Mouse (Mus musculus) forebrain, embryonic 12.5 days (tissue): ENCODE measurements at regions not wholly inside any gene's neighbourhood (a gene's known extent, or its start where the extent isn't known, plus 50 kb on each side); places are given as distances from the start of the nearest gene placed in this dataset.

Experiments used
- ATAC-seq: fragments of 200-750 bp; cut with Nextera tagmentation; 2 replicates; pipeline ENCODE4 v1.8.0; 2017; ENCODE audit warnings: moderate TSS enrichment; ENCODE audit not compliant: low FRiP score
- H3K27ac ChIP-seq: fragments of 300-500 bp; sonication (generic); 2 replicates; pipeline ENCODE4 v1.5.1; 2016; ENCODE audit warnings: mild to moderate bottlenecking
- H3K27me3 ChIP-seq: fragments of 300-500 bp; sonication (generic); 2 replicates; pipeline ENCODE4 v1.6.1; 2016; ENCODE audit warnings: mild to moderate bottlenecking
- H3K36me3 ChIP-seq: fragments of 300-500 bp; sonication (generic); replicated peaks from 2 replicates; pipeline ENCODE4 v1.6.1; 2016; ENCODE audit warnings: mild to moderate bottlenecking
- H3K4me1 ChIP-seq: fragments of 300-500 bp; sonication (generic); 2 replicates; pipeline ENCODE4 v1.6.1; 2016
- H3K4me2 ChIP-seq: fragments of 300-500 bp; sonication (generic); 2 replicates; pipeline ENCODE4 v1.6.1; 2016; ENCODE audit warnings: mild to moderate bottlenecking, moderate library complexity
- H3K4me3 ChIP-seq: fragments of 300-500 bp; sonication (generic); replicated peaks from 2 replicates; pipeline ENCODE4 v1.5.1; 2016; ENCODE audit warnings: mild to moderate bottlenecking
- H3K9ac ChIP-seq: fragments of 300-500 bp; sonication (generic); 2 replicates; pipeline ENCODE4 v1.6.1; 2016; ENCODE audit warnings: mild to moderate bottlenecking
- H3K9me3 ChIP-seq: fragments of 300-500 bp; sonication (generic); 2 replicates; pipeline ENCODE4 v1.6.1; 2016
- WGBS: fragments of 180-500 bp; shearing (Covaris S2); methylation state at CpG from one replicate; pipeline ENCODE4 v1.1.7; 2016; 5-methylcytosine and 5-hydroxymethylcytosine counted together

- WGBS: 92% methylated on average over 2 of the region's 2 CpGs
- H3K36me3 ChIP-seq: no peaks in the 10 kb centered on the region
- H3K27ac ChIP-seq: no peak overlapping the region
- H3K4me2 ChIP-seq: no peak overlapping the region
- no peak for ATAC-seq
- no peak overlapping the region for H3K4me3 ChIP-seq
- no peaks in the 10 kb centered on the region for H3K4me1 ChIP-seq
- no peaks in the 10 kb centered on the region for H3K9me3 ChIP-seq
- no peaks in the 10 kb centered on the region for H3K27me3 ChIP-seq
- H3K9ac ChIP-seq: no peak overlapping the region
Measured at GRCm38 (mm10) chr3:52894812-52895211, 122.2 kb downstream of the Cog6 start.

DNA sequence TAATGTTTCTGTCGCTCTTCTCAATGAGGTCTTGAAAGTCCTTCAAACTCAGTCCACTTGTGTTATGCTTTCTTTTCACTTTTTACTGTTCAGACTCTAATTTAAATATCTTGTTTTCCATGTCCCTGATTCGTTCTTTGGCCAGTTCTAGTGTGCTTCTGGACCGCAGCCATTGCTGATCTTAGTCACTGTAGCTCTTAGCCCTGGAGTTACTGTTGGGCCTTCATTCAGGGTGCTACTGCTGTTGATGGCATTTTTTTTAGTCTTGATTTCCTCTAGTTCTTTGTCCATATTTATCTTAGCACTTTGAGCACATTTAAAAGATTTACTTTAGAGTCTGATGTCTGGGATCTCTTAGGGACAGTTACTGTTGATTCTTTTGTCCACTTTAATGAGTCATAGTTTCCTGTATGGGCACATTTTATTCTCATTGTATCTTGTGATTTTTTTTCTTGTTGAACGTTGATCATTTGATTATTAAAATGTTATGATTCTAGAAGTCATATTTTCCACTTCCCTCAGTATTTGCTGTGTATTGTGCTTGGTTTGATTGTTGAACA is 127.8 kb downstream of the Cog6 start:
- H3K27me3 ChIP-seq: no peaks in the 10 kb centered on the region
- ATAC-seq: no peak
- H3K27ac ChIP-seq: no peak overlapping the region
- H3K4me2 ChIP-seq: no peak overlapping the region
- no peak overlapping the region for H3K9ac ChIP-seq
- H3K36me3 ChIP-seq: no peaks in the 10 kb centered on the region
- H3K4me1 ChIP-seq: no peaks in the 10 kb centered on the region
- no peak overlapping the region for H3K4me3 ChIP-seq
- H3K9me3 ChIP-seq: no peaks in the 10 kb centered on the region
- 73% methylated on average over 4 of the region's 4 CpGs for WGBS

- Histone ChIP-seq H3K4me1 (no peaks in the 10 kb centered on the region), H3K27me3 (no peaks in the 10 kb centered on the region), H3K4me2 (no peak overlapping the region), H3K36me3 (no peaks in the 10 kb centered on the region), H3K4me3 (no peak overlapping the region), H3K27ac (no peak overlapping the region), H3K9me3 (no peaks in the 10 kb centered on the region), H3K9ac (no peak overlapping the region)
- no peak for ATAC-seq
- 93% methylated on average over 3 of the region's 3 CpGs for WGBS
Measured at GRCm38 (mm10) chr3:52881981-52882380, 135.1 kb downstream of the Cog6 start.

GRCm38 (mm10) chr3:52881139-52881538 is 135.9 kb downstream of the Cog6 start:
- ATAC-seq: no peak
- Histone ChIP-seq H3K27ac (no peak overlapping the region), H3K36me3 (no peaks in the 10 kb centered on the region), H3K4me3 (no peak overlapping the region), H3K27me3 (no peaks in the 10 kb centered on the region), H3K9ac (no peak overlapping the region), H3K9me3 (no peaks in the 10 kb centered on the region), H3K4me2 (no peak overlapping the region), H3K4me1 (no peaks in the 10 kb centered on the region)
- 86% methylated on average over 4 of the region's 4 CpGs for WGBS

GRCm38 (mm10) chr3:52879700-52880099 is 137.3 kb downstream of the Cog6 start:
- WGBS: 89% methylated on average over 10 of the region's 10 CpGs

DNA sequence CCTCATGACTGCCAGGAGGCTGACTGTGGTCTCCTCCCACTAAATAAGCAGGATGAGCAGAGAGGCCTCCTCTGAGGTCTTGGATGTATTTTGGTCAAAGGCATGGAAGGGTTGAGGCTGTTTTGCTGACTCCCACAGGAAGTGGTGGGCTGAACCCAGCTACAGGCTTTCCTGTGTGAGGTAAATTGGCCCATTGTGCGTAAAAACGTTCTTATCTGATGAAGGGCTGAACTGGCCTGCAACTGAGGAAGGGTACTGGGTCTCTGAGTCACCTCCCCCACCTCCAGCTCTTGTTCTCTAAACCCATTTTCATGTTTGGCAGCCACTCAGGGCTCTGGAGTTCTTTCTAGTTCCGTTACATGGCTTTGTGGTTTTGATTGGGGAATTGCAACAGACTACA is 138.7 kb downstream of the Cog6 start:
- no peaks in the 10 kb centered on the region for H3K36me3 ChIP-seq
- H3K4me1 ChIP-seq: no peaks in the 10 kb centered on the region
- no peaks in the 10 kb centered on the region for H3K9me3 ChIP-seq
- no peak overlapping the region for H3K4me2 ChIP-seq
- H3K27me3 ChIP-seq: no peaks in the 10 kb centered on the region
- H3K4me3 ChIP-seq: no peak overlapping the region
- no peak for ATAC-seq
- no peak overlapping the region for H3K27ac ChIP-seq
- WGBS: 72% methylated on average over 3 of the region's 3 CpGs
- H3K9ac ChIP-seq: no peak overlapping the region

More at GRCm38 (mm10) chr3:52879700-52880099, 137.3 kb downstream of the Cog6 start:
- no peak overlapping the region for H3K27ac ChIP-seq
- no peak overlapping the region for H3K4me3 ChIP-seq
- H3K9me3 ChIP-seq: no peaks in the 10 kb centered on the region
- H3K36me3 ChIP-seq: no peaks in the 10 kb centered on the region
- no peak overlapping the region for H3K4me2 ChIP-seq
- no peaks in the 10 kb centered on the region for H3K27me3 ChIP-seq
- no peaks in the 10 kb centered on the region for H3K4me1 ChIP-seq
- ATAC-seq: no peak
- H3K9ac ChIP-seq: no peak overlapping the region

DNA sequence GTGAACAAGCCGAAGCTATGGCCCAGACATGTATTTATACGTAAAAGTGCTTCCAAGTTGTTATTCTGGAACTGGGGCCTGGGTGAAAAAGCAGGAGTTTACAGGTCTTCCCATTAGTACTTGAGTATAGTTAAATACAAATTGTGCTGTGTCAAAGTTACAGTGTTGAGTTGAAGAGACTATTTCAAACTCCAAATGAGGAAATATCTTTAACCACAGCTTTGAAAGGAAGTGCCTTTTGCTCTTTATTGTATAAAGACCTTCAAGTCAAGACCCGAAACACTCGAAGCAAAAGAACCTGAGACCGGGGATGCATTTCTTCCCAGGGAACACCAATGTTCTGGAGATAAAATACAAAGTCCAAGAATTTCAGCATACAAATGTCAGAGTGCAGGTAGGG is 144.8 kb downstream of the Cog6 start:
- no peak overlapping the region for H3K4me2 ChIP-seq
- no peaks in the 10 kb centered on the region for H3K9me3 ChIP-seq
- H3K27ac ChIP-seq: no peak overlapping the region
- no peak overlapping the region for H3K9ac ChIP-seq
- no peaks in the 10 kb centered on the region for H3K4me1 ChIP-seq
- no peaks in the 10 kb centered on the region for H3K27me3 ChIP-seq
- WGBS: 97% methylated on average over 5 of the region's 5 CpGs
- no peak for ATAC-seq
- H3K4me3 ChIP-seq: no peak overlapping the region
- no peaks in the 10 kb centered on the region for H3K36me3 ChIP-seq

- ATAC-seq: no peak
- Histone ChIP-seq H3K27me3 (no peaks in the 10 kb centered on the region), H3K4me3 (no peak overlapping the region), H3K36me3 (no peaks in the 10 kb centered on the region), H3K4me2 (no peak overlapping the region), H3K27ac (no peak overlapping the region), H3K4me1 (no peaks in the 10 kb centered on the region; the same call in 1 of the 2 replicates), H3K9ac (no peak overlapping the region), H3K9me3 (no peaks in the 10 kb centered on the region)
- 84% methylated on average over 8 of the region's 8 CpGs for WGBS
Measured at GRCm38 (mm10) chr3:52863146-52863849, 153.7 kb downstream of the Cog6 start.

- Histone ChIP-seq H3K4me2 (no peak overlapping the region), H3K27ac (no peak overlapping the region), H3K9ac (no peak overlapping the region), H3K4me3 (no peak overlapping the region), H3K9me3 (no peaks in the 10 kb centered on the region), H3K36me3 (no peaks in the 10 kb centered on the region), H3K4me1 (no peaks in the 10 kb centered on the region; the same call in 1 of the 2 replicates), H3K27me3 (no peaks in the 10 kb centered on the region)
- 82% methylated on average over 4 of the region's 4 CpGs for WGBS
- no peak for ATAC-seq
Measured at GRCm38 (mm10) chr3:52862026-52862425, 155.0 kb downstream of the Cog6 start.

- WGBS: 85% methylated on average over 13 of the region's 13 CpGs
- no peak overlapping the region for H3K9ac ChIP-seq
- no peak for ATAC-seq
- no peak overlapping the region for H3K4me3 ChIP-seq
- H3K36me3 ChIP-seq: no peaks in the 10 kb centered on the region
- H3K27ac ChIP-seq: no peak overlapping the region
- H3K27me3 ChIP-seq: no peaks in the 10 kb centered on the region
- H3K4me2 ChIP-seq: no peak overlapping the region
- no peaks in the 10 kb centered on the region for H3K4me1 ChIP-seq
- no peaks in the 10 kb centered on the region for H3K9me3 ChIP-seq
Measured at GRCm38 (mm10) chr3:52861538-52861937, 155.5 kb downstream of the Cog6 start.

- Histone ChIP-seq H3K9me3 (no peaks in the 10 kb centered on the region), H3K4me3 (no peak overlapping the region), H3K9ac (no peak overlapping the region), H3K27ac (no peak overlapping the region), H3K27me3 (no peaks in the 10 kb centered on the region), H3K4me2 (no peak overlapping the region), H3K4me1 (no peaks in the 10 kb centered on the region), H3K36me3 (no peaks in the 10 kb centered on the region)
- 89% methylated on average over 2 of the region's 2 CpGs for WGBS
- no peak for ATAC-seq
Measured at GRCm38 (mm10) chr3:52859848-52860247, 157.2 kb downstream of the Cog6 start.

- Histone ChIP-seq H3K4me1 (no peaks in the 10 kb centered on the region), H3K4me3 (no peak overlapping the region), H3K27me3 (no peaks in the 10 kb centered on the region), H3K36me3 (no peaks in the 10 kb centered on the region), H3K4me2 (no peak overlapping the region), H3K9ac (no peak overlapping the region), H3K9me3 (no peaks in the 10 kb centered on the region), H3K27ac (no peak overlapping the region)
- ATAC-seq: no peak
- 88% methylated on average over 8 of the region's 8 CpGs for WGBS
Measured at GRCm38 (mm10) chr3:52859266-52859825, 157.7 kb downstream of the Cog6 start.

DNA sequence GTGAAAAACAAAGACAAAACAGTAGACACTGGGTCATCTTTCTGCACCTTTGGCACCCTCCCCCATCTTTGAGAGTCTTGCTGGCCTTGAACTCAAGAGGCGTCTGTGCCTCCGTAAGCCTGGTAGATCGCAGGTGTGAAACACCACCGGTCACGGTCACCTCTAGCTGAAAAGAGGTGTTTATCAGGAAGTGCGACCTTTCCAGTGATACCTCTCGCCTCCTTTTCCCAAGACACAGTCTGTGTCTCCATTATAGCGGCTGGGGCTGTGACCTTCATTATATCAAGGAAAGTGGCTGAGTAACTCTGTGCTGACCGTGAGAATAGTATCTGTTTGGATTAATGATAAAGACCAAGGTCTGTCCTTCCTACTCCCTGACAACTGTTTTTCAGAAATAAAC is 158.8 kb downstream of the Cog6 start:
- Histone ChIP-seq H3K4me3 (no peak overlapping the region), H3K4me2 (no peak overlapping the region), H3K9me3 (no peaks in the 10 kb centered on the region), H3K36me3 (no peaks in the 10 kb centered on the region), H3K9ac (no peak overlapping the region), H3K27ac (no peak overlapping the region), H3K27me3 (no peaks in the 10 kb centered on the region), H3K4me1 (no peaks in the 10 kb centered on the region)
- no peak for ATAC-seq
- 89% methylated on average over 9 of the region's 9 CpGs for WGBS
